Mouse (Mus musculus) kidney, adult 18-20 months (tissue): ENCODE measurements around the gene Gm20605.
"Not testable (repeated sequence)": the region's sequence is repeated elsewhere in the genome, so short reads cannot be mapped to it uniquely, and the experiment has no call there.

Source experiments
- DNase-seq: peaks from one replicate; pipeline ENCODE4 v3.0.0; 2021

Gene Gm20605

GRCm38 (mm10) chr5:137613550-137613949, 15.4 kb upstream of the Gm20605 start, which contains the start of gene Pcolce:
Pcolce (minus strand) TSS chr5:137613784.
- peak; percentile 23 for DNase-seq

GRCm38 (mm10) chr5:137614921-137615320, 14.1 kb upstream of the Gm20605 start:
- not testable (repeated sequence) for DNase-seq

GRCm38 (mm10) chr5:137615347-137615746, 13.6 kb upstream of the Gm20605 start:
- no peak for DNase-seq

GRCm38 (mm10) chr5:137623937-137624530, 4.9 kb upstream of the Gm20605 start:
- no peak for DNase-seq

- DNase-seq: peak; percentile 51
These were observed 984 bp upstream of the Gm20605 start for GRCm38 (mm10) chr5:137627991-137628390.

- DNase-seq: peak; percentile 82
These were observed 339 bp downstream of the Gm20605 start for GRCm38 (mm10) chr5:137629306-137629721.

- DNase-seq: no peak
These were observed 1.1 kb downstream of the Gm20605 start for GRCm38 (mm10) chr5:137629906-137630545.

- peak; percentile 65 for DNase-seq
These were observed 1.6 kb downstream of the Gm20605 start for GRCm38 (mm10) chr5:137630602-137631001.

- no peak for DNase-seq
These were observed 2.2 kb downstream of the Gm20605 start for GRCm38 (mm10) chr5:137631171-137631570.

GRCm38 (mm10) chr5:137631591-137631990, 2.6 kb downstream of the Gm20605 start:
- no peak for DNase-seq

GRCm38 (mm10) chr5:137633397-137634084, 4.6 kb downstream of the Gm20605 start:
- peak; percentile 48 for DNase-seq

GRCm38 (mm10) chr5:137639472-137639871, 10.5 kb downstream of the Gm20605 start:
- DNase-seq: no peak

GRCm38 (mm10) chr5:137641054-137641453, 12.1 kb downstream of the Gm20605 start, which contains the start of gene Sap25:
Sap25 (plus strand) TSS chr5:137641334.
- peak; percentile 31 for DNase-seq

GRCm38 (mm10) chr5:137642886-137643285, 13.9 kb downstream of the Gm20605 start:
- DNase-seq: no peak

GRCm38 (mm10) chr5:137644484-137644883, 15.5 kb downstream of the Gm20605 start:
- no peak for DNase-seq

GRCm38 (mm10) chr5:137645091-137645651, 16.2 kb downstream of the Gm20605 start:
- DNase-seq: peak; percentile 34

- peak; percentile 47 for DNase-seq
These were observed 16.7 kb downstream of the Gm20605 start, which contains the start of gene Irs3 for GRCm38 (mm10) chr5:137645652-137646091. Irs3 (minus strand) TSS chr5:137645714.

- DNase-seq: no peak
These were observed 19.0 kb downstream of the Gm20605 start for GRCm38 (mm10) chr5:137647827-137648601.

GRCm38 (mm10) chr5:137649251-137649650, 20.3 kb downstream of the Gm20605 start:
- DNase-seq: no peak

- no peak for DNase-seq
These were observed 20.9 kb downstream of the Gm20605 start for GRCm38 (mm10) chr5:137649669-137650571.

GRCm38 (mm10) chr5:137652474-137652873, 23.5 kb downstream of the Gm20605 start:
- peak; percentile 73 for DNase-seq
